Mouse (Mus musculus): Measurements from ENCODE around the gene Lrch1.

Lrch1 gene

GRCm38 (mm10) chr14:74918521-74919103, 29.1 kb downstream of the Lrch1 start:
- DNase-seq: no peak

- DNase-seq: no peak
These were observed 30.1 kb downstream of the Lrch1 start for GRCm38 (mm10) chr14:74917504-74918124.

GRCm38 (mm10) chr14:74916691-74917090, 31.0 kb downstream of the Lrch1 start:
- no peak for DNase-seq

DNA sequence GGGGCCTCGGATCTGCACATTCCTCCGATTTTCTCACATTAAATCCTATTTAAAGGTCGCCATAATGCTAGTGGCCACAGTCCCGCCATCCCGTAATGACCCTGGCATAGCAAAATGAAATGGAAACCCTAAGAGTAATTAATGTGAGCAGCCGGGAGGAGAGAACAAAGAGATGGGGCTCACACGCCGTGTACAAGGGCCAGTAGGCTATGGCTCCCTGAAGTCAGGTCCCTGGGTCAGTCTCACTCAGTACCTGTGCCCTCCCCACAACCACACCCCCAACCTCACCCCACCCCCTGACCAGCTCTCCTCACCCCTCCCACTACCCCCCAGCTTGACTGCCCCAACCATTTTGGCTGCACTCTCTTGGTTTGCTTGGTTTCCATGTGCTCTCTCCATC, 31.6 kb downstream of the Lrch1 start:
- no peak for DNase-seq

DNA sequence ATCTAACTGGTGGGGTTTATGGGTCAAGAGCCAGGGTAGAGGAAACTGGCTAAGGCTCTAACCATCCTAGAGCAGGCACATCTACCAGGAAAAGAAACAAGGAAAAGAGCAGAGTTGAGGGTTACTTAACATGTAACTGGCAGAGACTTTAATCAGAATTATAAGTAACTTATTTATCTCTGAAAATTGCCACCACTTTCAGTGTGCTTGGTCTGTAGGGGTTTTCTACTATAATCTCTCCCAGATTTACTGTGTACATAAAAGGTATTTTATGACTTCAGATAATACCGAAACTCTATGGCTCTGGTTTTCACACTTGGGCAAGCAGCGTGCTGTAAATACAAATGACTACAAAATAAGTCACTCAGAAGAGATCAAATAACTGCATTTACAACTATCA, 32.0 kb downstream of the Lrch1 start:
- no peak for DNase-seq

GRCm38 (mm10) chr14:74915025-74915424, 32.7 kb downstream of the Lrch1 start:
- no peak for DNase-seq

- peak; percentile 59 to 68 for DNase-seq
These were observed 34.1 kb downstream of the Lrch1 start for GRCm38 (mm10) chr14:74913381-74914230.

DNA sequence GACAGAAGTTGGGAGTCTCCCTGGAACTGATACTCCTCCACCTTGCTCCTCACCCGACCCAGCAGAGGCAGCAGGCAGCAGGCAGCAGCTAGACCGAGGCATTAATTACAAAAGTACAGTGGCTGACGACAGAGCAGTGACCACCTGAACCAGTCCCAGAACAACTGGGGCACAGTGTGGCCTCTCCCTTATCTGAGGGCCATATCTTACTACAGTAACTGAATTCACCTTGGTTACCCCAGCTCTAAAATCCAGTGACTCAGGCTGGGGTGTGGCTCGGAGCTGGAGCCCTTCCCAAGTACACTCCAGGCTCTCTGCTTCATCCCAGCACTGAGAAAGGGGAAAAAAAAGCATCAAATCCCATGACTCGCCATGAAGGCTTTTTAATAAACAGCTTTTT, 37.3 kb downstream of the Lrch1 start:
- DNase-seq: peak in 1 of 2 experiments; percentile 52

GRCm38 (mm10) chr14:74909021-74909420, 38.7 kb downstream of the Lrch1 start:
- no peak for DNase-seq

- DNase-seq: no peak
These were observed 39.4 kb downstream of the Lrch1 start for GRCm38 (mm10) chr14:74908250-74908649.

DNA sequence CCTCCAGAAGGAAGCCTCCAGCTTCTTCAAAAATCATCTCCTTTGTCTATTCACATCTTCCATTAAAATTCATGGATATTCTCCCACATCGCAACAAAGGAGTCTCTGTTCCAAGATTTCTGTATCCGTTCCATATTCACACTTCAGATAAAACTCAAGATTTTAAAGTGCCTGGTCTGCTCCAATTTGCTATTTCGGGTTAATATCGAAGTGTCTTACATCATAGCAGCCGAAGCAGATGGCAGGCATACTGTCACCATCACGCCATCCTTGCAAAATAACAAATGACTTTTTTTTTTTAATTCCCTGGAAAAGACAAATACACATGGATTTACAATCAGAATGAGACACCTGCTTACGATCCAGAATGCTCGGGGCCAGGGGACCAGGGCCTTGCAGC, 40.0 kb downstream of the Lrch1 start:
- DNase-seq: no peak

GRCm38 (mm10) chr14:74905990-74906389, 41.7 kb downstream of the Lrch1 start:
- no peak for DNase-seq

DNA sequence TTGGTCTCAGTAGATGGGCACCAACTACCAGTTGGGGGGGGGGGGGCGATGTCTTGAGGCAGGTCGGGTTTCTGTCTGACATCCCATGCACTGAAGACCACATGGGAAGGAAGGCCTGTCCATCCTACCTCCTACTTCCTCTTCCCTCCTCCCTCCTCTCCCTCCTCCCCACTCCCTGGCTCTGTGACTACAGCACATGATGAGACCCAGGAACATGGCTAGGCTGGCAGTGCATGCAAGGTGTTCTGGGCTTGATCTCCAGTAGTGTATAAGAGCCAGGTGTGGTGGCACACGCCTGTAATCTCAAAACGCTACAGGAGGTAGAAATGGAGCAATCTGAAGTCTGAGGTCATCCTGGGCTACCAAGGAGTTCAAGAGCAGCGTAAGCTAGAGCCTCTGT, 43.2 kb downstream of the Lrch1 start:
- DNase-seq: no peak

GRCm38 (mm10) chr14:74903047-74903446, 44.6 kb downstream of the Lrch1 start:
- DNase-seq: peak; percentile 55 to 83

GRCm38 (mm10) chr14:74900705-74901369, 46.8 kb downstream of the Lrch1 start:
- DNase-seq: no peak

DNA sequence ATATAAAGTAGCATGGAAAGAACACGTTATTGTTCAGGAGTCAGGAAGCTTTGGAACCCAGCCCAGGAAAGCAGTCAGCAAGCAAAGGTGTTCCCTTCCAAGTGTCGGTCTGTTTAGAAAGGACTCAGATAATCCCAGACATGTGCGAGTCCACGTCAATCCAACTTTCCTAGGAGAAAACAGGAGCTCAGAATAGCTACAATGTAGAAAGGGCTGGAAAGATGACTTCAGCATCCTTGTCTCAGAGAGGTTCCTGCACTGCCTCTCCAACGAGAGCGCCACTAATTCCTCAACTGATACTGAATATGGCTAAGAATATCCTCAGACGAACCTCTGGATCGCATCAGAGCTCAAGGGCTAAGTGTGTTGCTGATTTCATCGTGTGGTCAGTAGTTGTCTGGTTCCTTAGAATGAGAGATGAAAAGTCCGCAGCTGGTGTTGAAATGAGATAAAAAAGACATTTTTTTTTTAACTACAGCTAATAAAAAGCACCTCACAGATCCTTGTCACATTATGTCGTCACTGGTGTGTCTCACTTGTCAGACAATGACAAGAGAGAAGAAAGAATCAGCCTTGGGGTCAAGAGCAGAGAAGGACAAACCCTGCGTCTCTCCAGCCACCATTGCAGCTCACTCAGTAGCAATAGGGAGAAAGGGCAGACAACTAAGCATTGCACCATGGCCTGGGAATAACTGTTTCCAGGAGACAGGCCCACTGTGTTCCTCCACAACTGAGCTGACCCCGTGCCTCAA, 47.5 kb downstream of the Lrch1 start:
- peak; percentile 74 to 75 for DNase-seq

DNA sequence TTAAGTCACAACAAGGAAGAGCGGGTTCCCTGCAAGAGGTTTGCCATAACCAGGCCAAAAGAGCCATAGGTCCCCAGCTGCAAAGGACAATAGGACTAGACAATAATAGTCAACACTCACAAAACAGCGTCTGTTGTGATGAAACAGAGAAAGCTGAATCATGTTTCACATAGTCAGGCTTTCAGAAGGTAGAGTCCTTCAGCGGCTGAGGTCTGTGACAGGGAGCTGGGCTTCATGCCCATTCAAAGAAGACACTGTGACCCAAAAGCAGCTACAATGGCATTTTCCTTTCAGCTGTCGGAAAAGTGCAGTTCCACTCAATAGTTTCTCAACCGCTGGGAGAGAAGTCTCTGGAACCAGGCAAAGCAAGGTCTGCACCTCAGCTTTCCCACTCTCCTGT, 48.7 kb downstream of the Lrch1 start:
- DNase-seq: no peak

- no peak for DNase-seq
These were observed 54.0 kb downstream of the Lrch1 start for GRCm38 (mm10) chr14:74893693-74894092.

DNA sequence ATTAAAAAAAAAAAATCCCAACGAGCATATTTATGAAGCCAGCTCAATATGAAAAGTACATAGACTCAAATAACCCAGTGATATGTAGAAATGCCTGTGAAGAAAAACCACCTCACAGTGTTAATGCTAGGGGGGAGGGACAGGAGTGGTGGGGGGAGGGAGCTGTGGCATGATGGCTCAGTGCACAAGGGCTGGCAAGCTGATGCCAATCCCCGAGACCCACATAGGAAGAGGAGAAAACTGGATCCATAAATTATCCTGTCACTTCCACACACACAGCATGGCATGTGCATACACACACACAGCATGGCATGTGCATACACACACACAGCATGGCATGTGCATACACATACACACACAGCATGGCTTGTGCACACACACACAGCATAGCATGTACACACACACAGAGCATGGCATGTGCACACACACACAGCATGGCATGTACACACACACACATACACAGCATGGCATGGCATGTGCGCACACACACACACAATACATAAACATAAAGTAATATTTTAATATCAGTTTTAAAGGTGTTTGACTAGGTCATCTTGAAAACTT, 54.5 kb downstream of the Lrch1 start:
- DNase-seq: no peak

DNA sequence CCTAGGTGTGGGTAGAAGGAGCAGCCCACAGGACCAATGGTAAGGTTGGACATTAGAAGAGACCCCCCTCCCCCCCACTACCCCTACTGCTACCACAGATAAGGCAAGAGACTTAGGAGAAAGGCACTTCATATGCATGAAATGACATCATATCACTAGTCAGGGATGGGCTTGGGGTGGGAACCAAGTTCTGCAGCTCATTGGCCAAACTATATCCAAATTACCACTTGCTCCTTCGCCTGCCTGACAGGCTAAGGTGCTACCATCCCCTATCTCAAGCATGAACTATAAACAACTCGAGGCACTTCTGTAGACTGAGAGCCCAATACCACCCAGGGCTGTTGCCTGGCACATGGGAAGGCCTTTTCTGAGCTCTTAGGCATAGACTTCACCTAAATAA, 58.4 kb downstream of the Lrch1 start:
- no peak for DNase-seq

DNA sequence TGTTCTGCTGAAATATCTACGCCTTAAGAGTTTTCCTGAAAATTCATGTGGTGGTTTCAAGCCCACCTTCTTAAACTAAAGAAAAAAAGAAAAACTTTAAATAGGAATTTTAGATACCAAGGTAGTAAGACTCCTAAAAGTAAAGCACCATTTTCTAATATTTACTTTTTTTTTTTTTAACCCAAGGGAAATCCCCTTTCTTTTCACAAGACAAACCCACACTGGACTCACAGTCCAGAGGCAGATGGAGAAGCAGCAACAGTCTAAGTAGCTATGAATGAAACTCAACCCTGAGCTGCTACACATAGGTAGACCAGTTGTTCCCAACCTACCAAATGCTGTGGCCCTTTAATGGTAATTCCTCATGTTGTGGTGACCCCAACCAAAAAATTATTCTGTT, 59.6 kb downstream of the Lrch1 start:
- no peak for DNase-seq

GRCm38 (mm10) chr14:74886453-74886852, 61.2 kb downstream of the Lrch1 start:
- DNase-seq: no peak
